Mouse (Mus musculus) forebrain, embryonic 16.5 days (tissue): Measurements from ENCODE around the gene Pak2. TPM values are rescaled to one million over a fixed set of nuclear protein-coding genes. Genes with fewer than 3 reads are reported as not detected.

Experiments used
- ATAC-seq: fragments of 200-750 bp; cut with Nextera tagmentation; 2 replicates; pipeline ENCODE4 v1.8.0; 2017; ENCODE audit warnings: mild to moderate bottlenecking, moderate library complexity
- H3K27ac ChIP-seq: fragments of 300-500 bp; sonication (generic); 2 replicates; pipeline ENCODE4 v1.5.1; 2014; ENCODE audit warnings: low read length, control low read depth
- H3K27me3 ChIP-seq: fragments of 300-500 bp; sonication (generic); replicated peaks from 2 replicates; pipeline ENCODE4 v1.6.1; 2014; ENCODE audit warnings: low read length; ENCODE audit not compliant: control insufficient read depth, insufficient read depth
- H3K36me3 ChIP-seq: fragments of 300-500 bp; sonication (generic); 2 replicates; pipeline ENCODE4 v1.6.1; 2014; ENCODE audit not compliant: control insufficient read depth, insufficient read depth
- H3K4me1 ChIP-seq: fragments of 300-500 bp; sonication (generic); replicated peaks from 2 replicates; pipeline ENCODE4 v1.6.1; 2014; ENCODE audit warnings: low read length; ENCODE audit not compliant: control insufficient read depth, insufficient read depth
- H3K4me2 ChIP-seq: fragments of 300-500 bp; sonication (generic); 2 replicates; pipeline ENCODE4 v1.6.1; 2014; ENCODE audit warnings: mild to moderate bottlenecking, low read length, control low read depth
- H3K4me3 ChIP-seq: fragments of 300-500 bp; sonication (generic); replicated peaks from 2 replicates; pipeline ENCODE4 v1.5.1; 2014; ENCODE audit warnings: mild to moderate bottlenecking, low read length, control low read depth
- H3K9ac ChIP-seq: fragments of 300-500 bp; sonication (generic); replicated peaks from 2 replicates; pipeline ENCODE4 v1.6.1; 2014; ENCODE audit warnings: low read depth, low read length, control low read depth
- H3K9me3 ChIP-seq: fragments of 300-500 bp; sonication (generic); 2 replicates; pipeline ENCODE4 v1.6.1; 2016; ENCODE audit warnings: low read length; ENCODE audit not compliant: control insufficient read depth
- WGBS: fragments of 180-500 bp; shearing (Covaris S2); extraction: QIAGEN DNeasy Blood & Tissue Kit; methylation state at CpG from one replicate; pipeline ENCODE4 v1.1.7; 2014; 5-methylcytosine and 5-hydroxymethylcytosine counted together
- polyA plus RNA-seq: library from polyadenylated mRNA; unstranded; fragments of >200 nt; fragmentation: Nextera tagmentation; extraction: Ambion mirVana; gene quantifications from 2 replicates; pipeline ENCODE4 v1.2.1, GENCODE M21; 2015

Pak2 gene
- polyA plus RNA-seq, 1 experiment from 2014 or later = 42.9 TPM

GRCm38 (mm10) chr16:32114406-32114805 lies 35.3 kb upstream of the Pak2 start:
- Histone ChIP-seq H3K27ac (no peak overlapping the region), H3K9me3 (no peaks in the 10 kb centered on the region), H3K4me1 (no peaks in the 10 kb centered on the region), H3K4me3 (no peak overlapping the region), H3K9ac (no peak overlapping the region), H3K36me3 (no peaks in the 10 kb centered on the region), H3K27me3 (no peaks in the 10 kb centered on the region), H3K4me2 (no peak overlapping the region)
- no peak for ATAC-seq
- WGBS = 71% methylated on average over 10 of the region's 10 CpGs

- Histone ChIP-seq H3K4me1 (no peaks in the 10 kb centered on the region), H3K27ac (no peak overlapping the region), H3K4me2 (no peak overlapping the region), H3K9me3 (no peaks in the 10 kb centered on the region), H3K27me3 (no peaks in the 10 kb centered on the region), H3K9ac (no peak overlapping the region), H3K4me3 (no peak overlapping the region), H3K36me3 (no peaks in the 10 kb centered on the region)
- WGBS = 62% methylated on average over 23 of the region's 23 CpGs
- ATAC-seq = no peak
These were observed 34.5 kb upstream of the Pak2 start for GRCm38 (mm10) chr16:32113541-32114218.

GRCm38 (mm10) chr16:32110951-32111699 lies 32.0 kb upstream of the Pak2 start:
- no peak overlapping the region for H3K4me2 ChIP-seq
- H3K4me3 ChIP-seq = no peak overlapping the region
- H3K9me3 ChIP-seq = no peaks in the 10 kb centered on the region
- H3K27ac ChIP-seq = no peak overlapping the region
- no peaks in the 10 kb centered on the region for H3K4me1 ChIP-seq
- H3K27me3 ChIP-seq = no peaks in the 10 kb centered on the region
- no peak overlapping the region for H3K9ac ChIP-seq
- no peak for ATAC-seq
- H3K36me3 ChIP-seq = peaks cover 10% of the 10 kb centered on the region; the same call in 1 of the 2 replicates
- 68% methylated on average over 15 of the region's 15 CpGs for WGBS

GRCm38 (mm10) chr16:32108578-32108977 lies 29.4 kb upstream of the Pak2 start:
- 89% methylated on average over 2 of the region's 2 CpGs for WGBS
- H3K9me3 ChIP-seq = no peaks in the 10 kb centered on the region; the same call in 1 of the 2 replicates

GRCm38 (mm10) chr16:32108170-32108569 lies 29.0 kb upstream of the Pak2 start:
- Histone ChIP-seq H3K4me2 (no peak overlapping the region), H3K9ac (no peak overlapping the region), H3K27me3 (no peaks in the 10 kb centered on the region), H3K36me3 (peaks cover 22% of the 10 kb centered on the region), H3K4me1 (no peaks in the 10 kb centered on the region), H3K9me3 (no peaks in the 10 kb centered on the region; the same call in 1 of the 2 replicates), H3K4me3 (no peak overlapping the region), H3K27ac (no peak overlapping the region)
- no peak for ATAC-seq
- 83% methylated on average over 7 of the region's 7 CpGs for WGBS

More at GRCm38 (mm10) chr16:32108578-32108977, 29.4 kb upstream of the Pak2 start:
- no peaks in the 10 kb centered on the region for H3K27me3 ChIP-seq
- no peak overlapping the region for H3K27ac ChIP-seq
- peaks cover 20% of the 10 kb centered on the region for H3K36me3 ChIP-seq
- no peaks in the 10 kb centered on the region for H3K4me1 ChIP-seq
- no peak overlapping the region for H3K4me2 ChIP-seq
- ATAC-seq = no peak
- no peak overlapping the region for H3K4me3 ChIP-seq
- H3K9ac ChIP-seq = no peak overlapping the region

GRCm38 (mm10) chr16:32107342-32108045 lies 28.4 kb upstream of the Pak2 start:
- Histone ChIP-seq H3K36me3 (peaks cover 22% of the 10 kb centered on the region), H3K9me3 (no peaks in the 10 kb centered on the region; the same call in 1 of the 2 replicates), H3K4me1 (no peaks in the 10 kb centered on the region), H3K4me3 (no peak overlapping the region), H3K4me2 (no peak overlapping the region), H3K9ac (no peak overlapping the region), H3K27ac (no peak overlapping the region), H3K27me3 (no peaks in the 10 kb centered on the region)
- ATAC-seq = no peak
- 95% methylated on average over 12 of the region's 12 CpGs for WGBS

- no peak for ATAC-seq
- H3K9ac ChIP-seq = no peak overlapping the region
- peaks cover 24% of the 10 kb centered on the region for H3K36me3 ChIP-seq
- no peaks in the 10 kb centered on the region for H3K27me3 ChIP-seq
- H3K9me3 ChIP-seq = no peaks in the 10 kb centered on the region; the same call in 1 of the 2 replicates
- no peak overlapping the region for H3K27ac ChIP-seq
- H3K4me3 ChIP-seq = no peak overlapping the region
- H3K4me2 ChIP-seq = no peak overlapping the region
- WGBS = 91% methylated on average over 1 of the region's 1 CpGs
- H3K4me1 ChIP-seq = no peaks in the 10 kb centered on the region
These were observed 26.6 kb upstream of the Pak2 start for GRCm38 (mm10) chr16:32105698-32106097.

GRCm38 (mm10) chr16:32102295-32102694 lies 23.2 kb upstream of the Pak2 start:
- H3K36me3 ChIP-seq = peaks cover 20% of the 10 kb centered on the region
- no peak for ATAC-seq
- no peaks in the 10 kb centered on the region; the same call in 1 of the 2 replicates for H3K9me3 ChIP-seq
- no peak overlapping the region for H3K9ac ChIP-seq
- H3K27me3 ChIP-seq = no peaks in the 10 kb centered on the region
- no peak overlapping the region for H3K4me2 ChIP-seq
- H3K4me3 ChIP-seq = no peak overlapping the region
- no peak overlapping the region for H3K27ac ChIP-seq
- H3K4me1 ChIP-seq = peaks cover 19% of the 10 kb centered on the region
- 86% methylated on average over 13 of the region's 13 CpGs for WGBS

GRCm38 (mm10) chr16:32099638-32100150 lies 20.6 kb upstream of the Pak2 start, which contains the start of the genes Pigx and Cep19:
Gene Pigx (minus strand): TSS chr16:32099740.
Gene Cep19 (plus strand): TSS chr16:32099800.
- 0 out of 2 replicates have a peak, but pooled peaks cover 8% of the 10 kb centered on the region for H3K36me3 ChIP-seq
- H3K9me3 ChIP-seq = no peaks in the 10 kb centered on the region
- peak within 1 kb of the TSS; percentile 71 for H3K27ac ChIP-seq
- peaks cover 19% of the 10 kb centered on the region for H3K4me1 ChIP-seq
- H3K4me3 ChIP-seq = peak within 1 kb of the TSS; percentile 99
- ATAC-seq = peak; percentile 97
- under 1% methylated on average over 34 of the region's 34 CpGs for WGBS
- peak within 1 kb of the TSS; percentile 95 for H3K9ac ChIP-seq
- peak within 1 kb of the TSS; percentile 86 for H3K4me2 ChIP-seq
- no peaks in the 10 kb centered on the region for H3K27me3 ChIP-seq
